Mouse (Mus musculus): ENCODE data around the gene Haspin.
A peak's percentile ranks its signal among the peaks of the same experiment; 100 is the strongest.

Haspin gene

GRCm38 (mm10) chr11:73144261-73144681, 6.2 kb upstream of the Haspin start:
- no peak for DNase-seq (ENCODE audit: low spot score)

- DNase-seq (ENCODE audit: low spot score): no peak
Observed at GRCm38 (mm10) chr11:73137116-73137515, 978 bp downstream of the Haspin start.

- no peak for DNase-seq (ENCODE audit: low spot score)
Observed at GRCm38 (mm10) chr11:73136587-73136986, 1.5 kb downstream of the Haspin start.

- no peak for DNase-seq (ENCODE audit: low spot score)
Observed at GRCm38 (mm10) chr11:73134222-73134621, 3.9 kb downstream of the Haspin start.

GRCm38 (mm10) chr11:73132999-73133398, 5.1 kb downstream of the Haspin start:
- no peak for DNase-seq (ENCODE audit: low spot score)

GRCm38 (mm10) chr11:73131020-73131419, 7.1 kb downstream of the Haspin start:
- no peak for DNase-seq (ENCODE audit: low spot score)

- DNase-seq (ENCODE audit: low spot score): no peak
Observed at GRCm38 (mm10) chr11:73126495-73126894, 11.6 kb downstream of the Haspin start.

GRCm38 (mm10) chr11:73111414-73111813, 26.7 kb downstream of the Haspin start:
- DNase-seq (ENCODE audit: low spot score): no peak

GRCm38 (mm10) chr11:73109941-73110340, 28.2 kb downstream of the Haspin start:
- no peak for DNase-seq (ENCODE audit: low spot score)

GRCm38 (mm10) chr11:73108898-73109625, 29.0 kb downstream of the Haspin start:
- no peak for DNase-seq (ENCODE audit: low spot score)

- no peak for DNase-seq (ENCODE audit: low spot score)
Observed at GRCm38 (mm10) chr11:73108195-73108897, 29.7 kb downstream of the Haspin start.

GRCm38 (mm10) chr11:73107358-73107757, 30.7 kb downstream of the Haspin start:
- DNase-seq (ENCODE audit: low spot score): peak; percentile 3

GRCm38 (mm10) chr11:73105246-73105645, 32.8 kb downstream of the Haspin start:
- no peak for DNase-seq (ENCODE audit: low spot score)

- no peak for DNase-seq (ENCODE audit: low spot score)
Observed at GRCm38 (mm10) chr11:73101308-73101707, 36.8 kb downstream of the Haspin start.

- no peak for DNase-seq (ENCODE audit: low spot score)
Observed at GRCm38 (mm10) chr11:73099976-73100750, 37.9 kb downstream of the Haspin start.

- DNase-seq (ENCODE audit: low spot score): no peak
Observed at GRCm38 (mm10) chr11:73098860-73099259, 39.2 kb downstream of the Haspin start.

GRCm38 (mm10) chr11:73094231-73094995, 43.7 kb downstream of the Haspin start:
- no peak for DNase-seq (ENCODE audit: low spot score)

- DNase-seq (ENCODE audit: low spot score): no peak
Observed at GRCm38 (mm10) chr11:73092877-73093276, 45.2 kb downstream of the Haspin start.

- no peak for DNase-seq (ENCODE audit: low spot score)
Observed at GRCm38 (mm10) chr11:73092057-73092456, 46.0 kb downstream of the Haspin start.

GRCm38 (mm10) chr11:73090826-73091225, 47.3 kb downstream of the Haspin start:
- DNase-seq (ENCODE audit: low spot score): no peak

- DNase-seq (ENCODE audit: low spot score): no peak
Observed at GRCm38 (mm10) chr11:73090283-73090682, 47.8 kb downstream of the Haspin start, which contains the start of gene Itgae. TSS of gene Itgae (plus strand) at chr11:73090583.

All from retina, embryonic 14.5 days (tissue).